Mouse (Mus musculus): Measurements from ENCODE around the gene H2-K1.

GRCm38 (mm10) chr17:34032806-34033205, 32.7 kb upstream of the H2-K1 start:
- TF ChIP-seq POLR2A (IDR thresholded peaks at IDR 0.05; ENCODE audit: low read depth, low read length) (no peak), CTCF (IDR thresholded peaks at IDR 0.05; ENCODE audit: extremely low read depth, insufficient read depth, insufficient read length, insufficient replicate concordance) (no peak)

All from spleen, adult 2 months (tissue).